Comparison of ENCODE assay signal across 10 mouse cellular contexts in the genomic region with DNA sequence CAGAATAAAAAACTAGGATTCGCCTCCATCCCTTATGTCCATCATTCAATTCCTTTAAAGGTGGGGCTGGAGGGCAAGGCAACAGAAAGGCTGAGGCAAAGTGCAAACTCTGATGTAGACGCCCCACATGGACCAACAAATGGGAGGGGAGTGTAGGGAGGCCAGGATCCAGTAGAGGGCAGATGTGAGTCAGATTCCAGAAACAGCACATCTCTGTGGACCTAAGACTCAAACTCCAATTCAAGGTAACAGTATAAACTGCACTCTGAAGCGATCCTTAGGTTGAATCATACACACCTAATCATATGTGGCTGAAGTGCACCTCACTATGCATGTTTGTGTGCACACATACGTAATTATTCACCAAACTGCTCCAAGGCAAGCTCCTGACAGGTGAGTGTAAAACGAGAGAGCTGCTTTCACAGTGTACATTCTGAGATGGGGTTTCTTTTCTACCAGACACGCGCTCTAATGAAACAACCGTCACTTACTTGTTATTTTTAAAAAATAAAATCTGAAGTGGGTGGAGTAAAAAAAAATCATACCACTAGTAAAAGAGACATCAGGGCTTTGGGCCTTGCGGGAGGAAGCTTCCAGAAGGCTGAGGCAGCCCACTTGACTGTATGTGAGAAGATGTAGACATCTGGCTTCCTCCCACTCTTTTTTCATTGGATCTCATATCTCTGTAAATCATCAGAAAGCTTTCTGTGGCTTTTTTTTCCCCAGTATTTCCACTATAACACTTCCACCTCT.
A peak's percentile ranks its signal among the peaks of the same experiment; 100 is the strongest.
DNase-seq lines count a peak whose midpoint lies in the region; ATAC-seq and TF ChIP-seq lines count a peak whose summit lies in the region.
"Had no signal": no experiment of that assay in that cellular context is flagged by ENCODE, and none has a peak within 500 bp of the region (broad histone marks: within the 10 kb centered on the region; RNA-seq: fewer than 3 reads in every experiment).

No protein-coding gene starts in this region.

- TF ChIP-seq EP300 in heart, postnatal 0 days (IDR thresholded peaks at IDR 0.05; ENCODE audit: low read depth) = no peak

- no peak overlapping the region for H3K4me3 ChIP-seq in neural tube, embryonic 15.5 days (replicated peaks)
- H3K4me3 ChIP-seq in heart, postnatal 0 days (ENCODE audit: low read depth, low read length) = no peak overlapping the region
- no peak overlapping the region for H3K4me3 ChIP-seq in stomach, embryonic 14.5 days (ENCODE audit: low read depth, low read length)
- H3K4me3 ChIP-seq: erythroblast, embryonic 14.5 days; neural tube, embryonic 12.5 days had no signal

- WGBS in neural tube, embryonic 15.5 days = 61% methylated on average over 9 of the region's 9 CpGs
- 56% methylated on average over 9 of the region's 9 CpGs for WGBS in heart, postnatal 0 days
- 58% methylated on average over 9 of the region's 9 CpGs for WGBS in stomach, embryonic 14.5 days

- H3K27me3 ChIP-seq in neural tube, embryonic 15.5 days (replicated peaks) = 0 out of 2 replicates have a peak, but pooled peaks cover 2% of the 10 kb centered on the region
- H3K27me3 ChIP-seq in heart, postnatal 0 days (ENCODE audit: control insufficient read depth, insufficient read depth, low read length) = no peaks in the 10 kb centered on the region
- H3K27me3 ChIP-seq in stomach, embryonic 14.5 days (ENCODE audit: control insufficient read depth, insufficient read depth, low read length) = no peaks in the 10 kb centered on the region

- ATAC-seq in neural tube, embryonic 15.5 days (ENCODE audit: low FRiP score) = no peak
- ATAC-seq in heart, postnatal 0 days (ENCODE audit: insufficient read depth, low read depth) = peak; percentile 47
- peak; percentile 81 for ATAC-seq in megakaryocyte-erythroid progenitor cell, adult 5-6 weeks (replicated peaks; ENCODE audit: low FRiP score, low TSS enrichment, poor library complexity, severe bottlenecking)
- ATAC-seq in stomach, embryonic 14.5 days (ENCODE audit: insufficient number of reproducible peaks, insufficient read depth, low FRiP score, low read depth) = peak; percentile 33; the same call in 1 of the 2 replicates

- H3K9ac ChIP-seq in neural tube, embryonic 15.5 days (replicated peaks) = no peak overlapping the region
- H3K9ac ChIP-seq in heart, postnatal 0 days (replicated peaks; ENCODE audit: low read depth, low read length) = no peak overlapping the region
- no peak overlapping the region for H3K9ac ChIP-seq in stomach, embryonic 14.5 days (replicated peaks; ENCODE audit: low read depth, low read length)
- H3K9ac ChIP-seq: neural tube, embryonic 12.5 days had no signal

- H3K27ac ChIP-seq in neural tube, embryonic 15.5 days (replicated peaks) = no peak overlapping the region
- H3K27ac ChIP-seq in heart, postnatal 0 days (ENCODE audit: low read depth) = no peak overlapping the region
- H3K27ac ChIP-seq in stomach, embryonic 14.5 days (ENCODE audit: low read length) = no peak overlapping the region
- H3K27ac ChIP-seq: neural tube, embryonic 12.5 days had no signal

- peak; percentile 54 for DNase-seq in neural tube, embryonic 10.5 days (ENCODE audit: extremely low spot score, low spot score)
- DNase-seq in adrenal gland, adult 2 months = peak; percentile 56
- peak; percentile 82 for DNase-seq in embryo, embryonic 10.5 days (ENCODE audit: low spot score)
- DNase-seq in heart, postnatal 0 days (ENCODE audit: low spot score) = peak; percentile 43
- peak; percentile 48 for DNase-seq in left cerebral cortex, adult 11 months (ENCODE audit: low spot score)

- peaks cover 38% of the 10 kb centered on the region for H3K4me1 ChIP-seq in neural tube, embryonic 15.5 days
- no peaks in the 10 kb centered on the region for H3K4me1 ChIP-seq in heart, postnatal 0 days (ENCODE audit: control insufficient read depth, insufficient read depth)
- H3K4me1 ChIP-seq in stomach, embryonic 14.5 days (ENCODE audit: control insufficient read depth, insufficient read depth, low read length) = peaks cover 3% of the 10 kb centered on the region; the same call in 1 of the 2 replicates

- peak; percentile 75 for TF ChIP-seq CTCF in heart, postnatal 0 days (IDR thresholded peaks at IDR 0.05; ENCODE audit: low read depth)

- no peaks in the 10 kb centered on the region for H3K9me3 ChIP-seq in neural tube, embryonic 15.5 days (replicated peaks)
- H3K9me3 ChIP-seq in heart, postnatal 0 days (replicated peaks; ENCODE audit: control insufficient read depth, low read length) = no peaks in the 10 kb centered on the region
- no peaks in the 10 kb centered on the region for H3K9me3 ChIP-seq in stomach, embryonic 14.5 days (ENCODE audit: control insufficient read depth, low read depth, low read length)
- H3K9me3 ChIP-seq: neural tube, embryonic 12.5 days had no signal

- no peak overlapping the region for H3K4me2 ChIP-seq in neural tube, embryonic 15.5 days
- H3K4me2 ChIP-seq in heart, postnatal 0 days (ENCODE audit: low read depth, low read length) = no peak overlapping the region
- no peak overlapping the region for H3K4me2 ChIP-seq in stomach, embryonic 14.5 days (replicated peaks; ENCODE audit: low read depth, low read length)
- H3K4me2 ChIP-seq: neural tube, embryonic 12.5 days had no signal

- no peaks in the 10 kb centered on the region for H3K36me3 ChIP-seq in neural tube, embryonic 15.5 days
- no peaks in the 10 kb centered on the region for H3K36me3 ChIP-seq in heart, postnatal 0 days (replicated peaks; ENCODE audit: control insufficient read depth, insufficient read depth, low read length)
- H3K36me3 ChIP-seq in stomach, embryonic 14.5 days (ENCODE audit: control insufficient read depth, insufficient read depth, low read length) = no peaks in the 10 kb centered on the region
- H3K36me3 ChIP-seq: neural tube, embryonic 12.5 days had no signal
